Mouse (Mus musculus) neural tube, embryonic 13.5 days (tissue): Measurements from ENCODE around the gene Cracr2a. TPM values are rescaled to one million over a fixed set of nuclear protein-coding genes. Genes with fewer than 3 reads are reported as not detected.
"Not testable (repeated sequence)": the region's sequence is repeated elsewhere in the genome, so short reads cannot be mapped to it uniquely, and the experiment has no call there.

Experiments
- ATAC-seq: fragments of 200-750 bp; cut with Nextera tagmentation; 2 replicates; pipeline ENCODE4 v1.8.0; 2017; ENCODE audit warnings: low read depth, mild to moderate bottlenecking, moderate TSS enrichment, moderate library complexity
- H3K27ac ChIP-seq: fragments of 300-500 bp; sonication (generic); replicated peaks from 2 replicates; pipeline ENCODE4 v1.5.1; 2015; ENCODE audit warnings: moderate library complexity, mild to moderate bottlenecking, inconsistent platforms
- H3K27me3 ChIP-seq: fragments of 300-500 bp; sonication (generic); 2 replicates; pipeline ENCODE4 v1.6.1; 2015; ENCODE audit warnings: mild to moderate bottlenecking, inconsistent platforms
- H3K36me3 ChIP-seq: fragments of 300-500 bp; sonication (generic); 2 replicates; pipeline ENCODE4 v1.6.1; 2015; ENCODE audit warnings: mild to moderate bottlenecking, inconsistent platforms
- H3K4me1 ChIP-seq: fragments of 300-500 bp; sonication (generic); replicated peaks from 2 replicates; pipeline ENCODE4 v1.6.1; 2015; ENCODE audit warnings: inconsistent platforms
- H3K4me2 ChIP-seq: fragments of 300-500 bp; sonication (generic); 2 replicates; pipeline ENCODE4 v1.6.1; 2015; ENCODE audit warnings: inconsistent platforms, mild to moderate bottlenecking, moderate library complexity
- H3K4me3 ChIP-seq: fragments of 300-500 bp; sonication (generic); 2 replicates; pipeline ENCODE4 v1.5.1; 2015; ENCODE audit warnings: mild to moderate bottlenecking, inconsistent platforms
- H3K9ac ChIP-seq: fragments of 300-500 bp; sonication (generic); 2 replicates; pipeline ENCODE4 v1.6.1; 2015; ENCODE audit warnings: moderate library complexity, mild to moderate bottlenecking, inconsistent platforms
- H3K9me3 ChIP-seq: fragments of 300-500 bp; sonication (generic); 2 replicates; pipeline ENCODE4 v1.6.1; 2016; ENCODE audit warnings: inconsistent platforms
- WGBS: fragments of 180-500 bp; shearing (Covaris S2); methylation state at CpG from one replicate; pipeline ENCODE4 v1.1.7; 2015; 5-methylcytosine and 5-hydroxymethylcytosine counted together
- polyA plus RNA-seq: library from polyadenylated mRNA; unstranded; fragments of >200 nt; fragmentation: Nextera tagmentation; extraction: Ambion mirVana; gene quantifications from 2 replicates; pipeline ENCODE4 v1.2.1, GENCODE M21; 2015

Gene Cracr2a
- 0.59 and 0.92 TPM in 2 replicates for polyA plus RNA-seq

DNA sequence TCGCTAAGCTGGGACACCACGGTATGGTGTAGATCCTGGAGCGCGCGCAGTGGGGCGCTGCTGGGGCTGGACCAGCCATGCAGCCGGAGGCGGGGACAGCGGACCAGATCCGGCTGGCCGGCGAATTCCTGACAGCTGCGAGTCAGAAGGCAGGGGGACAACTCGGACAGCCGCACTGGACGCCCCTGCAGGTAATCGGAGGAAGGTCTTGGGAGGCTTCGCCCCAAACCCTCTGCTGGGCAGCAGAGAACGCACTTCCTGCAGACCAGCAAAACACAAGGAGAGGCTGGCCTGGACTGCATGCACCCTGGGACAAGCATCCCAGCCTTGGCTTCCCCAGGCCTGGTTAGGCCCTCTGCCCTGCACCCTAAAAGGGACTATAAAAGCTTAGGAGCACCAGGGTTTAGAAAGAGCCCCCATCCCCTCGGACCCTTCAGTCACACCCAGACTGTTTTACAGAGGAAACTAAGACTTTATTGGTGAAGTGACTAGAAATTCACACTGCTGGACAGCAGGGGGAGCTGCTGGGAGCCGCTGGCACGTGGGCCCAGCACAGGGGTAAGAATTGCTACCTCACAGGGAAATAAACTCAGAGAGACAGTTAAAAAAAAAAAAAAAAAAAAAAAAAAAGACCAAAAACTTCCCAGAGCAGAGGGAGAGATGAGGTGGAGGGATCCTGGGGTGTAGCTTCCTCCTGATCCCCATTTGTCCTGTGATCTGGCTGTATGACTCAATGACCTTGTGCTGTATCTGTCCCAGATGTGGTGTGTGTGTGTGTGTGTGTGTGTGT, at the start of gene Cracr2a:
Cracr2a (plus strand) TSS at position 108 of the 790 bp plus-strand sequence.
- ATAC-seq, result peak; percentile 91
- Histone ChIP-seq H3K9ac (peak within 1 kb of the TSS; percentile 68), H3K36me3 (no peaks in the 10 kb centered on the region), H3K4me1 (peaks cover 10% of the 10 kb centered on the region), H3K27ac (0 out of 2 replicates have a peak within 1 kb of the TSS, but pooled peaks have one; percentile 38), H3K27me3 (peaks cover 11% of the 10 kb centered on the region; the same call in 1 of the 2 replicates), H3K4me2 (peak within 1 kb of the TSS; percentile 75), H3K9me3 (no peaks in the 10 kb centered on the region), H3K4me3 (peak within 1 kb of the TSS; percentile 44)
- under 1% methylated on average over 22 of the region's 22 CpGs for WGBS

DNA sequence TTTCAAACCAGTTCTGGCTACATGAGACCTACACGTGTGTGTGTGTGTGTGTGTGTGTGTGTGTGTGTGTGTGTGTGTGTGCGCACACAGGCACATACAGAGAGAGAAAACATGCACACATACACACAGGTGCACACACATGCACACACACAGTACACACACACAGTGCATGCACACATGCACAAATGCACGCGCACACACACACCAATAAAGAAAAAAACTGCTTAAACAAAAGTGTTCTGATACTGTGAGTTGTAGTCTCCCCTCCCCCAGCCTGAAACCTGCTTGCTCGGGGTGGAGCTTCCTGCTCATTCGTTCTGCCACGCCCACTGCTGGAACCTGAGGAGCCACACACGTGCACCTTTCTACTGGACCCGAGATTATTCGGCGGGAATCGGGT, 47.4 kb upstream of the Cracr2a start:
- H3K4me3 ChIP-seq, H3K27ac ChIP-seq, H3K4me1 ChIP-seq, H3K4me2 ChIP-seq, H3K9ac ChIP-seq, H3K27me3 ChIP-seq, ATAC-seq, H3K36me3 ChIP-seq, H3K9me3 ChIP-seq: not testable (repeated sequence)
- 93% methylated on average over 6 of the region's 12 CpGs for WGBS

DNA sequence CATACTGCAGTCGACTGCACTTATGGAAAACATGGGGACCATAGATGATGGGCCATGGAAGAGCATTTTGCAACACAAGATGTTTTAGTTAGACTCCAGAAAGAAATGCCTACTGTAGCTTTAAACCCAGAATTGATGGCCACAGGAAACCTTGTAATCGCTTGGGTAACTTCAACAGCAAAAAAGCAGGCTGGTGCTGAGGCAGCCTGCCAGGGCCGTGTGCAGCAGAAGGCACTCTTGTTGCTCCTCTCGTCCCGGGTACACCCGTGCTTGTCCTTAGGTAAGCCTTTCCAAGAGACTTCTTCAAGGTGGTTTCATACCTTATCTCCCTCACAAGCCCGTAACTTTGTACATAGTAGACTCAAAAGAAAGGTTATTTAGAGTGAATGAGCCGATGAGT, 40.0 kb upstream of the Cracr2a start:
- Histone ChIP-seq H3K27ac (no peak overlapping the region), H3K27me3 (no peaks in the 10 kb centered on the region), H3K9ac (no peak overlapping the region), H3K4me3 (no peak overlapping the region), H3K9me3 (no peaks in the 10 kb centered on the region), H3K36me3 (no peaks in the 10 kb centered on the region), H3K4me2 (no peak overlapping the region), H3K4me1 (no peaks in the 10 kb centered on the region)
- 78% methylated on average over 8 of the region's 8 CpGs for WGBS
- no peak for ATAC-seq

DNA sequence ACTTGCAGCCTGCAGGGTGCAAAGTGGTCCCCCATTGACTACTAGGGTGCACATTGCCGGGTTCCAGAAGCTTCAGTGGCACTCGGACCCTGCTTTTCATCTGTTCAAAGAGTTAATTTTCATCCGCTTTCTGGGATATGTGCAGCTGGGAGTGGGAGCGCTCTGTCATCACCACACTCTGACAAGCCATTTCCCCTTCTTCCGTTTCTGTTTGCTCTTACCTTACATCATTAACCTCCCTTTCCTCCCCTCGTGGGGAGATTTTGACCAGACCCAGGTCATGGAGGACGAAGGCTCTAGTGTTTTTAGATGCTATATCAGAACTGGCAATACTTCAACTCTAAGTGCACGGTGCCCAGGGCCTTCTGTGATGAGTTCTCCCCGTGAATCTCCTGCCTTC, 38.8 kb upstream of the Cracr2a start:
- Histone ChIP-seq H3K4me2 (no peak overlapping the region), H3K9me3 (no peaks in the 10 kb centered on the region), H3K27me3 (no peaks in the 10 kb centered on the region), H3K27ac (no peak overlapping the region), H3K4me1 (no peaks in the 10 kb centered on the region), H3K4me3 (no peak overlapping the region), H3K9ac (no peak overlapping the region), H3K36me3 (no peaks in the 10 kb centered on the region)
- no peak for ATAC-seq
- 79% methylated on average over 9 of the region's 9 CpGs for WGBS

DNA sequence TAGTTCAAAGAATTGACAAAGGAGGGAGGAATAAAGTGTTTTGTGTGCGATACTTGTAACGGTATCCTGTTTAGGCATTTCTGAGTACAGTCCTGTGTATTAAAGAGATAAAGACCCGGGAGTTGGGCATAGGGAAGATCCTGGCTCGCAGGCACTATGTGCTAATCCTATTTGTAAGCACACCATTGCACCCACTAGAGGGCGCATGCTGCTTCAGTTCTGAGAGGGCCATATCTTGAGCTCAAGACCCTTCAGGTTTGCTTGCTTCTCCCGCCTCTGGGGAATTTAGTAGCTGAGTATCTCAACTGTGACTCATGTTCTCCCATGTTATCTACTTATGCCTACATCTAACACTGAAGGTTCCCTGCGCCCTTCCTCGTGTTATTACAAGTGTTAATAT, 36.7 kb upstream of the Cracr2a start:
- Histone ChIP-seq H3K4me2 (no peak overlapping the region), H3K4me1 (no peaks in the 10 kb centered on the region), H3K9me3 (no peaks in the 10 kb centered on the region), H3K36me3 (no peaks in the 10 kb centered on the region), H3K27ac (no peak overlapping the region), H3K27me3 (no peaks in the 10 kb centered on the region), H3K9ac (no peak overlapping the region), H3K4me3 (no peak overlapping the region)
- 36% methylated on average over 8 of the region's 8 CpGs for WGBS
- ATAC-seq, result no peak

DNA sequence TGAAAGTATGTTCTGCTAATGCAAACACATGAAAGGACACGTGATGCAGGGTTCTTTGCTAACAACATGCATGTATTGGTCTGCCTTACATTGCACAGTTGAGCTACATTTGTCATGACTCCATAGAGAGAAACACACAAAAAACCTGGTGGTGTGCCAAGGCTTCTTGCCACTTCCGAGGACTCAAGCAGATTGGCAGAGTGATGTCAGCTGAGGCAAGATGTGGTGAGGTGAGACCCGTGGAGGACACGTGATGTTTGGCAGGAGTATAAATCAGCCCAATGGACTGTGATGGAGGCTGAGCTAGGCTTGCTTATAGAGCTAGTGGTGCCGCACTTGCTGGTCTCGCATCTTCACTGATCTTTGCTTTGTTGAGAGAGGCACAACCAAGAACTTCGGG, 32.5 kb upstream of the Cracr2a start:
- 88% methylated on average over 7 of the region's 7 CpGs for WGBS

DNA sequence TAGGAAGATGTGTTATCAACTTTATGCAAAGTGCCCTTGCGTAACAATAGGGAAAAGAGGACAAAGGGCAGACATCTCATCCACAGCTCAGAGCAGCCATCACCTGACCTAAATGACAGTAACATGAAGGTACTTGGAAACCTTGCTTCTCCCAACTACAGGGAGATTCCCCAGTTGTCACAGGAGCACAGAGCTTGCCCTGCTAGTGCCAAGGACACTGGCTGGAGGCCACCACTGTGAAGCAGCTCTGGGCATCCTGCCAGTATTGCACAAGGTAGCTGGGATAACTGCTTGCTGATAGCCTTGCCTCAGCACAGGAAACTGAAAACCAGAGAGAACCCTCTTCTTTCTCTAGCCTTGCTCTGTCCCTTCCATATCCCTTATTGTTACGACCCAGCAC, 31.7 kb upstream of the Cracr2a start:
- Histone ChIP-seq H3K4me2 (no peak overlapping the region), H3K9me3 (no peaks in the 10 kb centered on the region), H3K9ac (no peak overlapping the region), H3K4me1 (no peaks in the 10 kb centered on the region), H3K4me3 (no peak overlapping the region), H3K27ac (0 out of 2 replicates have a peak overlapping the region, but pooled peaks have one; percentile 23), H3K36me3 (no peaks in the 10 kb centered on the region), H3K27me3 (no peaks in the 10 kb centered on the region)
- WGBS, result 76% methylated on average over 2 of the region's 2 CpGs
- no peak for ATAC-seq

More for the DNA sequence above, 32.5 kb upstream of the Cracr2a start:
- H3K27me3 ChIP-seq, result no peaks in the 10 kb centered on the region
- H3K4me3 ChIP-seq, result no peak overlapping the region
- no peak for ATAC-seq
- no peaks in the 10 kb centered on the region for H3K4me1 ChIP-seq
- H3K27ac ChIP-seq, result no peak overlapping the region
- no peak overlapping the region for H3K9ac ChIP-seq
- H3K4me2 ChIP-seq, result no peak overlapping the region
- H3K36me3 ChIP-seq, result no peaks in the 10 kb centered on the region
- H3K9me3 ChIP-seq, result no peaks in the 10 kb centered on the region

DNA sequence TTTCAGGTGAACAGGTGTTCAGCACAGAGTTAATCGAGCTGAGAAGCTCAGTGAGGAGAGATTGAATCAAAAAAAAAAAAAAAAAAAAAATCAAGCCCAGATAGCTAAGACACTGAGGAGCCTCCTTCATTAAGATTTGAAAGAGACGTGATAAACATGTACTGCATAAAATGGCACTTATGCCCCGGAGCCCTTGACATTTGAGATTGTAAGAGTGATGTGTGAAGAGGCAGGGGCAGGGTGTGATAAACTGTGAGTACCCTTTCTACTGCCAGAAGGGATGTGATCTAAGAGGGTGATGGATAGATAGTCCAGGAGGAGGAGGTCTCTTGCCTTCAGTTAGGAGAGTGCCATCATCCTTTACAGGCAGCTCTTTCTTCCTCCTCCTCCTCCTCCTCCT, 30.9 kb upstream of the Cracr2a start:
- Histone ChIP-seq H3K4me2 (no peak overlapping the region), H3K27me3 (no peaks in the 10 kb centered on the region), H3K9me3 (no peaks in the 10 kb centered on the region), H3K9ac (no peak overlapping the region), H3K36me3 (no peaks in the 10 kb centered on the region), H3K4me1 (no peaks in the 10 kb centered on the region), H3K27ac (no peak overlapping the region), H3K4me3 (no peak overlapping the region)
- 73% methylated on average over 3 of the region's 3 CpGs for WGBS
- ATAC-seq, result no peak

DNA sequence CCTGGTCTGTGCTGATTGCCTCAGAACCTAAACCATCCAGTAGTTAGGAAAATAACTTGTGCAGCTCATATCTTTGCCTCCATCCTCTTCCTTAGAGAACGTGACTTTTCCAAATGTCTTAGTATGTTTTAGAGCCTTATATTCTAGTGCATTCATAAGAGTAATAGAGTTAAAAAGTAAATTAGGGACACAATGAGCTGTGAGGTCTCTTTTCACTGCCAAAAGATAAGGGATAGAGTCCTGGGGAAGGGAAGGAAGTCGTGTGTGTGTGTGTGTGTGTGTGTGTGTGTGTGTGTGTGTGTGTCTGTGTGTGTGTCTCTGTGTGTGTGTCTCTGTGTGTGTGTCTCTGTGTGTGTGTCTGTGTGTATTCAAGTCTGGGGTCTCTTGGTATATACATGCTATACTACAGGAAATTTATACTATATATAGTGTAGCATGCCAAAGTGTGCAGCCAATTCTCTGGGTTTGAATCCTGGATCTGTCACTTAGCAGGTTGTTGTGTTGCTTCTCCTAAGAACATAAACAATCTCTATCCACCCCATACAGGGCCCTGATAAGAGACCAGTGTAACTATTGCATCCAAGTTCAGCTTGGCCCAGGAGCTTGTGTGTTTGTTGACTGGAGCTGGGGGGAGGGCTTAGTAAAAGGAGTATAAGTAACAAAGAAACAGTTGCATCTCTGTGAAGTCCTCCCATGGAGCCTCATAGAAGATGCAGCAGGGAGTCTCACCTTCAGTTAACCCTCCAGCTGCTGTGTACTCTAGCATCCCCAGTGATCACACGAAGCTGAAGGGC, 29.5 kb upstream of the Cracr2a start:
- 47% methylated on average over 3 of the region's 3 CpGs for WGBS
- H3K9ac ChIP-seq, result no peak overlapping the region
- ATAC-seq, result no peak

DNA sequence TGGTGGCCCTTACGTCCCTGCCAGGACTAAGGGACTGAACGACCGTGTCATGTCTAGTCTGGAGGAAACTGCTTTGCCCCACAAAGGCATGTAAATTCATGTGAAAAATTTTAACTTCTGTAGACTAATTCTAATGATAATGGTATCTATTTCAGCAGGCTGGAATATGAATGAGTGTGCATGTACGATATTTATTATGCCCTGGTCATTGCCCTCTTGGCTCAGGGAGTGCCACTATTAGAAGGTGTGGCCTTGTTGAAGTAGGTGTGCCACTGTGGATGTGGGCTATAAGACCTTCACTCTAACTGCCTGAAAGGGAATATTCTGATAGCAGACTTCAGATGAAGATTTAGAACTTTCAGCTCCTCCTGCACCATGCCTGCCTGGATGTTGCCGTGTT, 28.8 kb upstream of the Cracr2a start:
- H3K27ac ChIP-seq, result no peak overlapping the region
- H3K27me3 ChIP-seq, result no peaks in the 10 kb centered on the region
- no peak overlapping the region for H3K4me3 ChIP-seq
- no peaks in the 10 kb centered on the region for H3K4me1 ChIP-seq
- no peak overlapping the region for H3K9ac ChIP-seq
- 76% methylated on average over 5 of the region's 5 CpGs for WGBS
- H3K36me3 ChIP-seq, result no peaks in the 10 kb centered on the region
- no peaks in the 10 kb centered on the region for H3K9me3 ChIP-seq
- no peak for ATAC-seq
- H3K4me2 ChIP-seq, result no peak overlapping the region

More for the DNA sequence above, 29.5 kb upstream of the Cracr2a start:
- Histone ChIP-seq H3K27ac (no peak overlapping the region), H3K9me3 (no peaks in the 10 kb centered on the region), H3K4me2 (no peak overlapping the region), H3K4me3 (no peak overlapping the region), H3K36me3 (no peaks in the 10 kb centered on the region), H3K4me1 (no peaks in the 10 kb centered on the region), H3K27me3 (no peaks in the 10 kb centered on the region)

DNA sequence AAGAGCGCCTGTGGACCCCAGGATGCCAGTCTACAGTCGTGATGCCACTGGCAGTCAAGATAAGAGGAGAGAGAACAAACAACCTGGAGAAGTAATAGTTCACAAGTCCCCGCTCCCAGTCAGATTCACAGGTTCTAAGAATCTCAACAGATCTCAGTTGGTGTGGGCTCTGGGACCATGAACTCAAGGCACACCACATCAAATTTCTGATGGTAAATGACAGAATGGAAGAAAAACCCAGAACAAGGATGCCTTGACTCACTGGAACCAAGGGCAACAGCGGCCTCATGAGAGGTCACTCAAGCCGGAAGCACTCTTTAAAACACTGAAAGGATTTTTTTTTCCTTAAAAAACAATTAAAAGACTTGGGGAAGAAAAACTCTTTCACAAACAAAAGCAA, 27.4 kb upstream of the Cracr2a start:
- Histone ChIP-seq H3K27ac (no peak overlapping the region), H3K27me3 (no peaks in the 10 kb centered on the region), H3K4me3 (no peak overlapping the region), H3K9me3 (no peaks in the 10 kb centered on the region), H3K36me3 (no peaks in the 10 kb centered on the region), H3K4me1 (no peaks in the 10 kb centered on the region), H3K9ac (no peak overlapping the region), H3K4me2 (no peak overlapping the region)
- no peak for ATAC-seq
- 88% methylated on average over 5 of the region's 5 CpGs for WGBS

DNA sequence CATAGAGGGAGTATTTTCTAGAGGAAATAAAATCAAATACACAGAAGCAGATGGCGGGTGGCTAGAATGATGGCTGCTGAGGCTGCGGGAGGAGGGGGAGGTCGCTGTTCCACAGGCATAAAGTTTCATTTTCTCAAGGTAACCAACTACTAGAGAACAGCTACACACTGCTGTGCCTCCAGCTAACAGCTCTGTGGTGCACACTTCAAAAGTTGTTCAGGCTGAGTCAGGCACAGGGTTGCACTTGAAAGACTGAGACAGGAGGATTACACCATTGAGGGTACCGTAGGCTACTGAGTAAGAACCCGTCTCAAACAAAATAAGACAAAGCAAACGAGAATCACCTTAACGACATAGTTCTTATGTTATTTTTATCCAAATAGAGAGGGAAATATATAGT, 24.1 kb upstream of the Cracr2a start:
- H3K36me3 ChIP-seq, result no peaks in the 10 kb centered on the region
- H3K9me3 ChIP-seq, result no peaks in the 10 kb centered on the region
- no peak overlapping the region for H3K9ac ChIP-seq
- H3K27me3 ChIP-seq, result peaks cover 6% of the 10 kb centered on the region; the same call in 1 of the 2 replicates
- H3K4me1 ChIP-seq, result 0 out of 2 replicates have a peak, but pooled peaks cover 4% of the 10 kb centered on the region
- 81% methylated on average over 7 of the region's 7 CpGs for WGBS
- H3K27ac ChIP-seq, result no peak overlapping the region
- H3K4me2 ChIP-seq, result no peak overlapping the region
- H3K4me3 ChIP-seq, result no peak overlapping the region
- ATAC-seq, result no peak
